Mouse (Mus musculus): ENCODE measurements around the gene Piga.

Gene Piga

GRCm38 (mm10) chrX:164419471-164419939 is at the start of gene Piga:
Gene Piga, plus strand, starts transcription at chrX:164419787.
- peak; percentile 88 for DNase-seq

- no peak for DNase-seq
Measured at GRCm38 (mm10) chrX:164370576-164370975, 49.0 kb upstream of the Piga start.

- peak; percentile 32 for DNase-seq
Measured at GRCm38 (mm10) chrX:164373081-164373480, 46.5 kb upstream of the Piga start, which contains the start of gene Vegfd. Gene Vegfd, plus strand, starts transcription at chrX:164373378.

GRCm38 (mm10) chrX:164374586-164374985 is 45.0 kb upstream of the Piga start:
- DNase-seq = no peak

- no peak for DNase-seq
Measured at GRCm38 (mm10) chrX:164379721-164380120, 39.9 kb upstream of the Piga start.

GRCm38 (mm10) chrX:164381618-164382408 is 37.8 kb upstream of the Piga start:
- DNase-seq = peak; percentile 78

GRCm38 (mm10) chrX:164394091-164394490 is 25.5 kb upstream of the Piga start:
- no peak for DNase-seq

- DNase-seq = no peak
Measured at GRCm38 (mm10) chrX:164398456-164398855, 21.1 kb upstream of the Piga start.

- no peak for DNase-seq
Measured at GRCm38 (mm10) chrX:164405080-164405649, 14.4 kb upstream of the Piga start.

- no peak for DNase-seq
Measured at GRCm38 (mm10) chrX:164406133-164407022, 13.2 kb upstream of the Piga start.

- DNase-seq = no peak
Measured at GRCm38 (mm10) chrX:164408301-164408927, 11.2 kb upstream of the Piga start.

GRCm38 (mm10) chrX:164410562-164410961 is 9.0 kb upstream of the Piga start:
- no peak for DNase-seq

- no peak for DNase-seq
Measured at GRCm38 (mm10) chrX:164416803-164417202, 2.8 kb upstream of the Piga start.

- no peak for DNase-seq
Measured at GRCm38 (mm10) chrX:164418008-164418407, 1.6 kb upstream of the Piga start.

- DNase-seq = no peak
Measured at GRCm38 (mm10) chrX:164419955-164420354, 368 bp downstream of the Piga start.

- no peak for DNase-seq
Measured at GRCm38 (mm10) chrX:164420518-164420917, 931 bp downstream of the Piga start.

- DNase-seq = no peak
Measured at GRCm38 (mm10) chrX:164424821-164425220, 5.2 kb downstream of the Piga start.

GRCm38 (mm10) chrX:164427295-164427694 is 7.7 kb downstream of the Piga start:
- no peak for DNase-seq

- DNase-seq = no peak
Measured at GRCm38 (mm10) chrX:164428224-164428623, 8.6 kb downstream of the Piga start.

- DNase-seq = no peak
Measured at GRCm38 (mm10) chrX:164430621-164431020, 11.0 kb downstream of the Piga start.

GRCm38 (mm10) chrX:164431133-164431532 is 11.5 kb downstream of the Piga start:
- DNase-seq = no peak

GRCm38 (mm10) chrX:164431541-164431940 is 12.0 kb downstream of the Piga start:
- no peak for DNase-seq

- no peak for DNase-seq
Measured at GRCm38 (mm10) chrX:164432682-164433081, 13.1 kb downstream of the Piga start.

Measured in lung, postnatal 14 days (tissue).